In the genomic region with DNA sequence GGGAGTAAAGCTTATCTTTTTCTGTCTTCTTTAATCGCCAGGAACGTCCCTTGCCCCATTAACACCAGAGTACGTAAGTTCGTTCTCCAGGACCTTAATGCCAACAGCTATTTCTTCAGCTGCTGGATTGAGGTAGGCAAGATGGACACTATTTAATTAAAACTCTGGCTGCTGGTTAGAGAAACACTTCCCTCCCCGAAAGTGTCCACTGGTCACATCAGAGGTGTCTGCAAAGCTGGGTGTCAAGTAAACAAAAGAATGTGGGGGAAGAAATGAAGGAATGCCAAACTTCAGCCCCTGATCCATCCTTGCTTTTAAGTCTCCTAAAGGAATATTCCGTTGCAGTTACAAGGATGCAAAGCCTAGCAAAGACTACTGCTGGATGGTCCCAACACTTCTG, we compare ENCODE assay signal across 22 mouse cellular contexts. TPM values are rescaled to one million over a fixed set of nuclear protein-coding genes. Genes with fewer than 3 reads are reported as not detected.
DNase-seq lines count a peak whose midpoint lies in the region; ATAC-seq and TF ChIP-seq lines count a peak whose summit lies in the region.
"Had no signal": no experiment of that assay in that cellular context is flagged by ENCODE, and none has a peak within 500 bp of the region (broad histone marks: within the 10 kb centered on the region; RNA-seq: fewer than 3 reads in every experiment).

No protein-coding gene starts in this region.

- peak overlapping the region; percentile 77 for H3K27ac ChIP-seq in hindbrain, embryonic 10.5 days
- H3K27ac ChIP-seq in hindbrain, embryonic 16.5 days (ENCODE audit: low read depth, low read length) = no peak overlapping the region
- 0 out of 2 replicates have a peak overlapping the region, but pooled peaks have one; percentile 37 for H3K27ac ChIP-seq in embryonic facial prominence, embryonic 10.5 days (replicated peaks)
- H3K27ac ChIP-seq in hindbrain, embryonic 11.5 days (ENCODE audit: low read depth, low read length) = peak overlapping the region; percentile 32; the same call in 1 of the 2 replicates
- H3K27ac ChIP-seq in midbrain, embryonic 13.5 days = peak overlapping the region; percentile 54
- H3K27ac ChIP-seq in thymus, adult 2 months (ENCODE audit: control insufficient read depth, insufficient read depth, low read length) = no peak overlapping the region
- H3K27ac ChIP-seq: heart, adult 2 months; liver, embryonic 14.5 days had no signal

- ATAC-seq in hindbrain, embryonic 16.5 days = no peak
- no peak for ATAC-seq in hindbrain, embryonic 11.5 days (ENCODE audit: low FRiP score)
- no peak for ATAC-seq in midbrain, embryonic 13.5 days
- ATAC-seq: intestine, embryonic 16.5 days had no signal

- peaks cover 14% of the 10 kb centered on the region for H3K36me3 ChIP-seq in hindbrain, embryonic 10.5 days
- H3K36me3 ChIP-seq in hindbrain, embryonic 16.5 days (ENCODE audit: control insufficient read depth, insufficient read depth, low read length) = no peaks in the 10 kb centered on the region
- peaks cover 4% of the 10 kb centered on the region; the same call in 1 of the 2 replicates for H3K36me3 ChIP-seq in embryonic facial prominence, embryonic 10.5 days (replicated peaks)
- no peaks in the 10 kb centered on the region for H3K36me3 ChIP-seq in hindbrain, embryonic 11.5 days (ENCODE audit: control insufficient read depth, insufficient read depth, low read length)
- H3K36me3 ChIP-seq in midbrain, embryonic 13.5 days = no peaks in the 10 kb centered on the region
- H3K36me3 ChIP-seq in thymus, adult 2 months (ENCODE audit: control insufficient read depth, insufficient read depth, low read length) = no peaks in the 10 kb centered on the region

- peak overlapping the region; percentile 6; the same call in 1 of the 2 replicates for H3K4me3 ChIP-seq in hindbrain, embryonic 10.5 days
- H3K4me3 ChIP-seq in hindbrain, embryonic 16.5 days (ENCODE audit: low read length) = no peak overlapping the region
- no peak overlapping the region for H3K4me3 ChIP-seq in embryonic facial prominence, embryonic 10.5 days
- no peak overlapping the region for H3K4me3 ChIP-seq in hindbrain, embryonic 11.5 days (ENCODE audit: low read depth, low read length)
- 0 out of 2 replicates have a peak overlapping the region, but pooled peaks have one; percentile 5 for H3K4me3 ChIP-seq in midbrain, embryonic 13.5 days (replicated peaks)
- no peak overlapping the region for H3K4me3 ChIP-seq in thymus, adult 2 months (ENCODE audit: control insufficient read depth, insufficient read depth, low read length)
- H3K4me3 ChIP-seq: erythroblast, embryonic 14.5 days; heart, adult 2 months had no signal

- no peak for TF ChIP-seq CTCF in thymus, adult 2 months (IDR thresholded peaks at IDR 0.05; ENCODE audit: borderline replicate concordance, control insufficient read depth, extremely low read depth, insufficient read depth, low read length, poor library complexity)

- H3K27me3 ChIP-seq in hindbrain, embryonic 10.5 days (ENCODE audit: insufficient read depth, poor library complexity, severe bottlenecking) = peaks cover 93% of the 10 kb centered on the region
- peaks cover 29% of the 10 kb centered on the region for H3K27me3 ChIP-seq in hindbrain, embryonic 16.5 days (replicated peaks; ENCODE audit: control insufficient read depth, insufficient read depth, low read length)
- H3K27me3 ChIP-seq in embryonic facial prominence, embryonic 10.5 days (replicated peaks; ENCODE audit: low read depth, poor library complexity, severe bottlenecking) = peaks cover 91% of the 10 kb centered on the region
- H3K27me3 ChIP-seq in hindbrain, embryonic 11.5 days (ENCODE audit: control insufficient read depth, insufficient read depth, low read length) = peaks cover 19% of the 10 kb centered on the region
- H3K27me3 ChIP-seq in midbrain, embryonic 13.5 days = peaks cover 76% of the 10 kb centered on the region
- H3K27me3 ChIP-seq in thymus, adult 2 months (ENCODE audit: control insufficient read depth, insufficient read depth, low read length) = no peaks in the 10 kb centered on the region
- H3K27me3 ChIP-seq: CH12.LX had no signal

- H3K4me2 ChIP-seq in hindbrain, embryonic 16.5 days (ENCODE audit: low read length) = no peak overlapping the region
- 0 out of 2 replicates have a peak overlapping the region, but pooled peaks have one; percentile 3 for H3K4me2 ChIP-seq in hindbrain, embryonic 11.5 days (replicated peaks; ENCODE audit: low read depth, low read length)
- H3K4me2 ChIP-seq in midbrain, embryonic 13.5 days (replicated peaks) = peak overlapping the region; percentile 31

- peaks cover 84% of the 10 kb centered on the region for H3K4me1 ChIP-seq in hindbrain, embryonic 10.5 days (replicated peaks)
- H3K4me1 ChIP-seq in hindbrain, embryonic 16.5 days (ENCODE audit: control insufficient read depth, insufficient read depth, low read depth, low read length) = no peaks in the 10 kb centered on the region; the same call in 1 of the 2 replicates
- peaks cover 60% of the 10 kb centered on the region for H3K4me1 ChIP-seq in embryonic facial prominence, embryonic 10.5 days
- H3K4me1 ChIP-seq in hindbrain, embryonic 11.5 days (replicated peaks; ENCODE audit: control insufficient read depth, insufficient read depth, low read length) = no peaks in the 10 kb centered on the region; the same call in 1 of the 2 replicates
- H3K4me1 ChIP-seq in midbrain, embryonic 13.5 days (replicated peaks) = peaks cover 51% of the 10 kb centered on the region
- H3K4me1 ChIP-seq in thymus, adult 2 months (replicated peaks; ENCODE audit: control insufficient read depth, insufficient read depth, low read length) = no peaks in the 10 kb centered on the region

- no peak overlapping the region for H3K9ac ChIP-seq in hindbrain, embryonic 16.5 days (ENCODE audit: low read depth, low read length)
- H3K9ac ChIP-seq in hindbrain, embryonic 11.5 days (ENCODE audit: low read depth, low read length) = no peak overlapping the region
- 0 out of 2 replicates have a peak overlapping the region, but pooled peaks have one; percentile 25 for H3K9ac ChIP-seq in midbrain, embryonic 13.5 days (replicated peaks)
- H3K9ac ChIP-seq: liver, embryonic 14.5 days had no signal

- TF ChIP-seq POLR2A in thymus, adult 2 months (IDR thresholded peaks at IDR 0.05; ENCODE audit: control insufficient read depth, extremely low read depth, insufficient read depth, low read length, poor library complexity) = no peak

- no peaks in the 10 kb centered on the region for H3K9me3 ChIP-seq in hindbrain, embryonic 10.5 days
- no peaks in the 10 kb centered on the region for H3K9me3 ChIP-seq in hindbrain, embryonic 16.5 days (ENCODE audit: control insufficient read depth, low read length)
- no peaks in the 10 kb centered on the region for H3K9me3 ChIP-seq in embryonic facial prominence, embryonic 10.5 days
- H3K9me3 ChIP-seq in hindbrain, embryonic 11.5 days (ENCODE audit: control insufficient read depth, low read length) = no peaks in the 10 kb centered on the region
- H3K9me3 ChIP-seq in midbrain, embryonic 13.5 days = no peaks in the 10 kb centered on the region

- 25% methylated on average over 6 of the region's 6 CpGs for WGBS in hindbrain, embryonic 10.5 days
- WGBS in hindbrain, embryonic 16.5 days = 31% methylated on average over 6 of the region's 6 CpGs
- 36% methylated on average over 6 of the region's 6 CpGs for WGBS in embryonic facial prominence, embryonic 10.5 days
- WGBS in hindbrain, embryonic 11.5 days = 25% methylated on average over 6 of the region's 6 CpGs
- 11% methylated on average over 6 of the region's 6 CpGs for WGBS in midbrain, embryonic 13.5 days
- WGBS in thymus, adult 2 months = 86% methylated on average over 6 of the region's 6 CpGs

- DNase-seq in hindbrain, embryonic 10.5 days (ENCODE audit: low spot score) = no peak
- no peak for DNase-seq in embryonic facial prominence, embryonic 10.5 days (ENCODE audit: low spot score)
- no peak for DNase-seq in hindbrain, embryonic 11.5 days (ENCODE audit: low spot score)
- no peak for DNase-seq in thymus, adult 2 months
- no peak for DNase-seq in layer of hippocampus, adult 11-12 months (ENCODE audit: low spot score)
- DNase-seq in lung, postnatal 14 days = no peak
- DNase-seq: adrenal gland, postnatal 14 days; cerebellum, adult 11-12 months; cerebellum, postnatal 14 days; gastrocnemius, postnatal 14 days; heart, adult 2 months; heart, postnatal 4 days; kidney, postnatal 36 days; right cerebral cortex, postnatal 25 days had no signal

RNA-seq across cellular contexts. Expression of gene Pax3, which starts 24.6 kb away (rescaled TPM):
- polyA plus RNA-seq in hindbrain, embryonic 10.5 days (2016; fragmentation: Nextera tagmentation; extraction: Ambion mirVana) = 47.6 and 54.6 TPM in 2 replicates
- polyA plus RNA-seq in hindbrain, embryonic 16.5 days (2015; fragmentation: Nextera tagmentation; extraction: Ambion mirVana) = 11.7 and 12.5 TPM in 2 replicates
- 16.6 and 17.7 TPM in 2 replicates for polyA plus RNA-seq in embryonic facial prominence, embryonic 10.5 days (2016; fragmentation: Nextera tagmentation; extraction: Ambion mirVana)
- polyA plus RNA-seq in hindbrain, embryonic 11.5 days (2014; fragmentation: Nextera tagmentation; extraction: Ambion mirVana) = 48.3 and 49.2 TPM in 2 replicates
- polyA plus RNA-seq in midbrain, embryonic 13.5 days (2015; fragmentation: Nextera tagmentation; extraction: Ambion mirVana) = 30.4 and 35.6 TPM in 2 replicates
- 0.09 and 0.11 TPM in 2 replicates for polyA plus RNA-seq in thymus, adult 2 months (2012; rRNA removed)
- polyA plus RNA-seq: erythroblast, embryonic 14.5 days; intestine, embryonic 16.5 days; liver, embryonic 14.5 days; lung, embryonic 16.5 days; stomach, embryonic 14.5 days had no signal

Comparison
In these comparisons a context has a peak if more than half of its experiments do, and no peak if none do; other contexts are left out.
1. H3K27ac ChIP-seq: peak in hindbrain, embryonic 10.5 days (single experiment), embryonic facial prominence, embryonic 10.5 days (single experiment), hindbrain, embryonic 11.5 days (single experiment) and midbrain, embryonic 13.5 days (single experiment); none in hindbrain, embryonic 16.5 days (single experiment) and thymus, adult 2 months (single experiment).
2. H3K4me3 ChIP-seq: peak in hindbrain, embryonic 10.5 days (single experiment) and midbrain, embryonic 13.5 days (single experiment); none in hindbrain, embryonic 16.5 days (single experiment), embryonic facial prominence, embryonic 10.5 days (single experiment), hindbrain, embryonic 11.5 days (single experiment) and thymus, adult 2 months (single experiment).
3. RNA of gene Pax3, which starts 24.6 kb away (polyA plus RNA-seq): 47.6 to 54.6 TPM in hindbrain, embryonic 10.5 days, 48.3 to 49.2 TPM in hindbrain, embryonic 11.5 days, 30.4 to 35.6 TPM in midbrain, embryonic 13.5 days, 16.6 to 17.7 TPM in embryonic facial prominence, embryonic 10.5 days and 11.7 to 12.5 TPM in hindbrain, embryonic 16.5 days; 0.09 to 0.11 TPM in thymus, adult 2 months; every median in the first group is over 10 times any median in the second.